Mouse (Mus musculus): ENCODE results near the gene Ccdc97.
A peak's percentile ranks its signal among the peaks of the same experiment; 100 is the strongest.

GRCm38 (mm10) chr7:25754439-25754737 lies 35.5 kb upstream of the Ccdc97 start:
- TF ChIP-seq CTCF (IDR thresholded peaks at IDR 0.05) (peak; percentile 65), EP300 (IDR thresholded peaks at IDR 0.05) (no peak)
